Mouse (Mus musculus) embryonic facial prominence, embryonic 13.5 days (tissue): Measurements from ENCODE around the gene Zscan25. TPM values are rescaled to one million over a fixed set of nuclear protein-coding genes. Genes with fewer than 3 reads are reported as not detected.
"Not testable (repeated sequence)": the region's sequence is repeated elsewhere in the genome, so short reads cannot be mapped to it uniquely, and the experiment has no call there.

ENCODE experiments used
- ATAC-seq: fragments of 200-750 bp; cut with Nextera tagmentation; 2 replicates; pipeline ENCODE4 v1.8.0; 2017; ENCODE audit warnings: low read depth; ENCODE audit not compliant: insufficient number of reproducible peaks, insufficient read depth, low FRiP score, low TSS enrichment
- H3K27ac ChIP-seq: fragments of 300-500 bp; sonication (generic); 2 replicates; pipeline ENCODE4 v1.5.1; 2015; ENCODE audit warnings: moderate library complexity, mild to moderate bottlenecking, inconsistent platforms
- H3K27me3 ChIP-seq: fragments of 300-500 bp; sonication (generic); 2 replicates; pipeline ENCODE4 v1.6.1; 2015; ENCODE audit warnings: mild to moderate bottlenecking, inconsistent platforms
- H3K36me3 ChIP-seq: fragments of 300-500 bp; sonication (generic); 2 replicates; pipeline ENCODE4 v1.6.1; 2015; ENCODE audit warnings: mild to moderate bottlenecking, inconsistent platforms
- H3K4me1 ChIP-seq: fragments of 300-500 bp; sonication (generic); 2 replicates; pipeline ENCODE4 v1.6.1; 2015; ENCODE audit warnings: inconsistent platforms
- H3K4me2 ChIP-seq: fragments of 300-500 bp; sonication (generic); 2 replicates; pipeline ENCODE4 v1.6.1; 2015; ENCODE audit warnings: moderate library complexity, mild to moderate bottlenecking, inconsistent platforms
- H3K4me3 ChIP-seq: fragments of 300-500 bp; sonication (generic); 2 replicates; pipeline ENCODE4 v1.5.1; 2015; ENCODE audit warnings: mild to moderate bottlenecking, inconsistent platforms
- H3K9ac ChIP-seq: fragments of 300-500 bp; sonication (generic); 2 replicates; pipeline ENCODE4 v1.6.1; 2015; ENCODE audit warnings: mild to moderate bottlenecking, inconsistent platforms
- H3K9me3 ChIP-seq: fragments of 300-500 bp; sonication (generic); 2 replicates; pipeline ENCODE4 v1.6.1; 2016; ENCODE audit warnings: inconsistent platforms
- WGBS: fragments of 180-500 bp; shearing (Covaris S2); methylation state at CpG from one replicate; pipeline ENCODE4 v1.1.7; 2015; ENCODE audit warnings: mixed read lengths; 5-methylcytosine and 5-hydroxymethylcytosine counted together
- polyA plus RNA-seq: library from polyadenylated mRNA; unstranded; fragments of >200 nt; fragmentation: Nextera tagmentation; extraction: Ambion mirVana; gene quantifications from 2 replicates; pipeline ENCODE4 v1.2.1, GENCODE M21; 2015

Zscan25 gene
- polyA plus RNA-seq, 1 experiment from 2014 or later: 0.83 TPM

DNA sequence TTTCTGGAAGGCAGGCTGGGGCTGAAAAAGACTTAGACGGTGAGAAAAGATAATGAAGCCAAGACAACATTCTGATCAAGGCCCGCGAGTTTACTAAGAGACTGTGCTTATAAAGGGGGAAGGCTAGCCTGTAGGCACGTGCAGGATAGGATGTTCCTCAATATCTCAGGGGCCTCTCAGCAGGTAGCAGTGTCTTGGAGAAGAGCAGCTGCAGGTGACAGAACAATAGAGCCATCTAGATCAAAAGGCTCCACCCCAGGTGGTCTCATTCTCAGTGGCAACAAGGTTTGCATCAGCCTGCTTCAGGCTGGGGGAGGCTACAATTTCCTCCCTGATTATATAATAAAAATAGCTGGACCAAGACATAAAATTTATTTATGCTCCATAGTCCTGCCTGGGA is 21.5 kb downstream of the Zscan25 start:
- WGBS: 69% methylated on average over 4 of the region's 4 CpGs
- not testable (repeated sequence) for H3K27me3 ChIP-seq, H3K4me1 ChIP-seq

GRCm38 (mm10) chr5:145302424-145302823 is 22.1 kb downstream of the Zscan25 start:
- no peaks in the 10 kb centered on the region for H3K27me3 ChIP-seq
- no peak overlapping the region for H3K27ac ChIP-seq
- no peak for ATAC-seq
- no peak overlapping the region for H3K4me3 ChIP-seq
- WGBS: 76% methylated on average over 1 of the region's 1 CpGs
- H3K4me1 ChIP-seq: no peaks in the 10 kb centered on the region
- no peaks in the 10 kb centered on the region for H3K36me3 ChIP-seq
- H3K9me3 ChIP-seq: no peaks in the 10 kb centered on the region; the same call in 1 of the 2 replicates
- no peak overlapping the region for H3K9ac ChIP-seq
- no peak overlapping the region for H3K4me2 ChIP-seq

More for the DNA sequence above, 21.5 kb downstream of the Zscan25 start:
- H3K9ac ChIP-seq, H3K4me3 ChIP-seq, H3K9me3 ChIP-seq, H3K27ac ChIP-seq, H3K36me3 ChIP-seq, ATAC-seq, H3K4me2 ChIP-seq: not testable (repeated sequence)

DNA sequence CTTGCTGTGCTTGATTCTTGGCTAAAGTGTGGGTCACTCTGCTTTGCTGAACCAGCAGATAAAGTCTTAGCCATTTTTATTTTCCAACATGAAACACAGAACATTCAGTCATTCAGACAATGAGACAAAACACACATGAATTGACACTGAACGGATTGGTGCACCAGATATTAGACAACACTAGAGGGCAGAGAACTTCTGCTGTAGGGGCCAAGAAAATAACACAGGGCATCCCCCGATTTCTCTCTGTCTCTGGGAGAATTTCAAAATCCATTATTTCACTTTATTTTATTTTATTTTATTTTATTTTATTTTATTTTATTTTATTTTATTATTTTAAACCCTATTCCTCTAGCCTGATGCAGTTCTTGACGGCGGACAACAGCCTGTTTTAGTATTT is 26.7 kb downstream of the Zscan25 start:
- ATAC-seq, H3K4me3 ChIP-seq, H3K27ac ChIP-seq, H3K36me3 ChIP-seq, H3K27me3 ChIP-seq, H3K4me2 ChIP-seq, H3K9ac ChIP-seq, H3K4me1 ChIP-seq, H3K9me3 ChIP-seq: not testable (repeated sequence)
- 89% methylated on average over 4 of the region's 4 CpGs for WGBS

DNA sequence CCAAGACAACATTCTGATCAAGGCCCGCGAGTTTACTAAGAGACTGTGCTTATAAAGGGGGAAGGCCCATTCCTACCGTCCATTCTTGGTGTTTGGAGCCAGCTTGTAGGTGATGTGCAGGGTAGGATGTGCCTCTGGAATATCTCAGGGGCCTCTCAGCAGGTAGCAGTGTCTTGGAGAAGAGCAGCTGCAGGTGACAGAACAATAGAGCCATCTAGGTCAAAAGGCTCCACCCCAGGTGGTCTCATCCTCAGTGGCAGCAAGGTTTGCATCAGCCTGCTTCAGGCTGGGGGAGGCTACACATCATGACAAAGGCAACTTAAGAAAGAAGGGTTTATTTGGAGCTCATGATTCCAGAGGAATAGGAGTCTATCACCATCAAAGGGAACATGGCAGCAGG is 27.5 kb downstream of the Zscan25 start:
- H3K27ac ChIP-seq, H3K4me2 ChIP-seq, H3K4me1 ChIP-seq, H3K27me3 ChIP-seq, H3K9me3 ChIP-seq, H3K9ac ChIP-seq, H3K4me3 ChIP-seq, ATAC-seq, H3K36me3 ChIP-seq: not testable (repeated sequence)
- 81% methylated on average over 3 of the region's 3 CpGs for WGBS

GRCm38 (mm10) chr5:145313845-145314244 is 33.5 kb downstream of the Zscan25 start:
- Histone ChIP-seq H3K9ac (no peak overlapping the region), H3K4me1 (no peaks in the 10 kb centered on the region), H3K4me2 (no peak overlapping the region), H3K27ac (no peak overlapping the region), H3K4me3 (no peak overlapping the region), H3K36me3 (no peaks in the 10 kb centered on the region), H3K9me3 (no peaks in the 10 kb centered on the region; the same call in 1 of the 2 replicates), H3K27me3 (no peaks in the 10 kb centered on the region)
- no peak for ATAC-seq

- Histone ChIP-seq H3K9ac (no peak overlapping the region), H3K9me3 (peaks cover 2% of the 10 kb centered on the region; the same call in 1 of the 2 replicates), H3K36me3 (no peaks in the 10 kb centered on the region), H3K4me3 (no peak overlapping the region), H3K4me1 (no peaks in the 10 kb centered on the region), H3K27me3 (no peaks in the 10 kb centered on the region), H3K27ac (no peak overlapping the region), H3K4me2 (no peak overlapping the region)
- 81% methylated on average over 1 of the region's 1 CpGs for WGBS
- no peak for ATAC-seq
These were observed 36.8 kb downstream of the Zscan25 start for GRCm38 (mm10) chr5:145317141-145317540.

DNA sequence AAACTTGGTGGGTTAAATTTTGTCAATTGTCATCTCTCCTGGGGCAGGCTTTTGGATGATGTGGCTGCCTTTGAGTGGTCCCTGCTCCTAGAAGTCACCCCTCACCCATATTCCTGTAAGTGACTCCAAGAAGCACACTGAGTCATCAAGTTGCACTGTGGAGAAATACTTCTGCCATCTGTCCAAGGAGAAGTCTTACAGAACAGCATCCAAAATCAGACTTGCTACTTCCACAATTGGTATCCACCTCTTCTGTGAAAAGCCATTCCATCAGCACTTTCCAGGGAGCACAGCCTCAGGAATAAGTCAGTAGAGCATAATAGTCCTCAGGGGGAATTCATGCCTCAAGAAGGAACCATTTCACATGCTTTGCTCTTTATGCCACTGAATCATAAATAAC is 58.5 kb downstream of the Zscan25 start:
- H3K4me3 ChIP-seq, H3K4me2 ChIP-seq, H3K36me3 ChIP-seq, H3K9me3 ChIP-seq, H3K27ac ChIP-seq, H3K9ac ChIP-seq, H3K4me1 ChIP-seq, H3K27me3 ChIP-seq, ATAC-seq: not testable (repeated sequence)

Other genes with a start within 250 kb of the Zscan25 start
- not detected in 2 replicates for gene Gm4871, start 247.7 kb upstream of the Zscan25 start, polyA plus RNA-seq
- gene 1700018F24Rik, start 237.5 kb upstream of the Zscan25 start, polyA plus RNA-seq: not detected in 2 replicates
- gene Arpc1a, start 196.7 kb upstream of the Zscan25 start, polyA plus RNA-seq: 144 and 157 TPM in 2 replicates
- not detected in 2 replicates for gene Kpna7, start 196.5 kb upstream of the Zscan25 start, polyA plus RNA-seq
- gene Arpc1b, start 166.3 kb upstream of the Zscan25 start, polyA plus RNA-seq: 177 and 178 TPM in 2 replicates
- gene Pdap1, start 140.3 kb upstream of the Zscan25 start, polyA plus RNA-seq: 128 and 146 TPM in 2 replicates
- 201 and 225 TPM in 2 replicates for gene Bud31, start 140.1 kb upstream of the Zscan25 start, polyA plus RNA-seq
- gene Ptcd1, start 113.4 kb upstream of the Zscan25 start, polyA plus RNA-seq: 19.4 and 20.9 TPM in 2 replicates
- 52.1 and 58.7 TPM in 2 replicates for gene Cpsf4, start 113.3 kb upstream of the Zscan25 start, polyA plus RNA-seq
- 668 and 696 TPM in 2 replicates for gene Atp5j2, start 88.4 kb upstream of the Zscan25 start, polyA plus RNA-seq
- 11.2 and 11.9 TPM in 2 replicates for gene Zkscan14, start 78.6 kb upstream of the Zscan25 start, polyA plus RNA-seq
- 18.0 and 18.2 TPM in 2 replicates for gene Zkscan5, start 75.9 kb upstream of the Zscan25 start, polyA plus RNA-seq
- 33.7 and 36.2 TPM in 2 replicates for gene Zfp655, start 48.8 kb upstream of the Zscan25 start, polyA plus RNA-seq
- not detected in 2 replicates for gene Cyp3a57, start 64.8 kb downstream of the Zscan25 start, polyA plus RNA-seq
- gene Cyp3a16, start 189.2 kb downstream of the Zscan25 start, polyA plus RNA-seq: not detected in 2 replicates